Mouse (Mus musculus) cortical plate, adult 2 months (tissue): ENCODE data around the gene Tmcc3.

Experiments
- CTCF ChIP-seq: fragments of 200-500 bp; IDR thresholded peaks from 2 replicates; pipeline ENCODE4 v1.5.1; 2011; ENCODE audit warnings: mild to moderate bottlenecking, control low read depth, low read length; ENCODE audit not compliant: insufficient read depth; ENCODE audit errors: extremely low read depth
- POLR2A ChIP-seq: fragments of 200-500 bp; IDR thresholded peaks from 2 replicates; pipeline ENCODE4 v1.6.1; 2011; ENCODE audit warnings: mild to moderate bottlenecking, low read length, control low read depth; ENCODE audit not compliant: insufficient read depth; ENCODE audit errors: extremely low read depth

DNA sequence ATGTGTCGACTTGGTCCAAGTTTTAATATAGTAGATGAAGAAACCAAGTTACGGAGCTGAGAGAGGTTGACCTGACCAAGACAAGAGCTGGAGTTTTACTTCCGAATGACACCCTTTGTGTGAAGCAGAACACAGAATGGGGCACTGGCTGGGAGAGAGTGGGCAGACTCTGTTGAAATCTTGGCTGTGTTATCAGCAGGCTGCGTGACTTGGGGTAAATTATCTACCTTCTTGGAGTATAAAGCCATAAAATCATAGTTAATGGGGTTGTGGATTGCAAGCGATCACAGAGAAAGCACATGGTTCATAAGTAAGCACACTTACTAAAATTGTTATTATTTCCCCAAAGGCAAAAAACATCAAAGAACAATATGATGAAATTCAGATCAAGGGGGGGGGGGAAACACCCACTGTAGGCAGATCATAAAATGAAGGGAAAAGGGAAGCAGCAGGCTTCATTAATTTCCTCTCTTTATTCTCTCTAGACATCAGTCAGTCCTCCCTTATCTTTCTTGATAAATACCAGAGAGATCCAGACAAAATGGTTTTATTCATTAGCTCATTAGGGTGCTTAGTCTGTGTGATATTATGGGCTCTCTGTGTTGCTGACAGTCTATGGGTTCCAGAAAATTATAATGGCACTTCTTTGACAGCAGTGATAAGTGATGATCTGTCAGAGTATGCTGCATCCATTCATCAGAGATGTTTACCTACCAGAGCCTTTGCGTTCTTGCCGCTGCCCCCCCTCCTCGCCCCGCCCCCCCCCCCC, 1.1 kb upstream of the Tmcc3 start:
- TF ChIP-seq CTCF = no peak
- no peak for TF ChIP-seq POLR2A
